Mouse (Mus musculus): ENCODE results near the gene Adamts10. TPM values are rescaled to one million over a fixed set of nuclear protein-coding genes. Genes with fewer than 3 reads are reported as not detected.

The Adamts10 gene
- not detected in 2 replicates for polyA plus RNA-seq (2012; ENCODE audit: insufficient read depth, insufficient read length, low replicate concordance, missing spikeins)

- H3K4me1 ChIP-seq (ENCODE audit: control insufficient read depth, insufficient read depth, low read length) = peaks cover 16% of the 10 kb centered on the region
- H3K27ac ChIP-seq (ENCODE audit: insufficient read depth, low read depth, low read length) = peak within 1 kb of the TSS; percentile 23
- TF ChIP-seq CTCF (IDR thresholded peaks at IDR 0.05; ENCODE audit: insufficient read depth, low read depth, low read length) = no peak
- no peak for TF ChIP-seq POLR2A (IDR thresholded peaks at IDR 0.05; ENCODE audit: insufficient read depth, low read depth, low read length)
- under 1% methylated on average over 44 of the region's 44 CpGs for WGBS
- peak within 1 kb of the TSS; percentile 94 for H3K4me3 ChIP-seq (ENCODE audit: insufficient read depth, low read depth, low read length)
Observed at GRCm38 (mm10) chr17:33523918-33524755, at the start of gene Adamts10. TSS of gene Adamts10 (plus strand) at chr17:33524204.

GRCm38 (mm10) chr17:33484020-33484419 is 40.0 kb upstream of the Adamts10 start:
- 37% methylated on average over 6 of the region's 6 CpGs for WGBS
- Histone ChIP-seq H3K4me1 (ENCODE audit: control insufficient read depth, insufficient read depth, low read length) (no peaks in the 10 kb centered on the region), H3K27ac (ENCODE audit: insufficient read depth, low read depth, low read length) (no peak overlapping the region), H3K4me3 (ENCODE audit: insufficient read depth, low read depth, low read length) (no peak overlapping the region)
- no peak for TF ChIP-seq CTCF (IDR thresholded peaks at IDR 0.05; ENCODE audit: insufficient read depth, low read depth, low read length)
- no peak for TF ChIP-seq POLR2A (IDR thresholded peaks at IDR 0.05; ENCODE audit: insufficient read depth, low read depth, low read length)

GRCm38 (mm10) chr17:33487211-33487610 is 36.8 kb upstream of the Adamts10 start:
- TF ChIP-seq CTCF (IDR thresholded peaks at IDR 0.05; ENCODE audit: insufficient read depth, low read depth, low read length) (no peak), POLR2A (IDR thresholded peaks at IDR 0.05; ENCODE audit: insufficient read depth, low read depth, low read length) (no peak)
- Histone ChIP-seq H3K4me1 (ENCODE audit: control insufficient read depth, insufficient read depth, low read length) (no peaks in the 10 kb centered on the region), H3K27ac (ENCODE audit: insufficient read depth, low read depth, low read length) (no peak overlapping the region), H3K4me3 (ENCODE audit: insufficient read depth, low read depth, low read length) (no peak overlapping the region)
- 42% methylated on average over 2 of the region's 2 CpGs for WGBS

- Histone ChIP-seq H3K4me1 (ENCODE audit: control insufficient read depth, insufficient read depth, low read length) (no peaks in the 10 kb centered on the region), H3K27ac (ENCODE audit: insufficient read depth, low read depth, low read length) (no peak overlapping the region), H3K4me3 (ENCODE audit: insufficient read depth, low read depth, low read length) (no peak overlapping the region)
- 75% methylated on average over 1 of the region's 1 CpGs for whole genome bisulfite sequencing
- TF ChIP-seq POLR2A (IDR thresholded peaks at IDR 0.05; ENCODE audit: insufficient read depth, low read depth, low read length) (no peak), CTCF (IDR thresholded peaks at IDR 0.05; ENCODE audit: insufficient read depth, low read depth, low read length) (no peak)
Observed at GRCm38 (mm10) chr17:33487652-33488051, 36.4 kb upstream of the Adamts10 start.

- Histone ChIP-seq H3K4me3 (ENCODE audit: insufficient read depth, low read depth, low read length) (no peak overlapping the region), H3K27ac (ENCODE audit: insufficient read depth, low read depth, low read length) (no peak overlapping the region), H3K4me1 (ENCODE audit: control insufficient read depth, insufficient read depth, low read length) (no peaks in the 10 kb centered on the region)
- no peak for TF ChIP-seq POLR2A (IDR thresholded peaks at IDR 0.05; ENCODE audit: insufficient read depth, low read depth, low read length)
- no peak for TF ChIP-seq CTCF (IDR thresholded peaks at IDR 0.05; ENCODE audit: insufficient read depth, low read depth, low read length)
- 87% methylated on average over 2 of the region's 2 CpGs for WGBS
Observed at GRCm38 (mm10) chr17:33491371-33491770, 32.6 kb upstream of the Adamts10 start.

- no peak overlapping the region for H3K4me3 ChIP-seq (ENCODE audit: insufficient read depth, low read depth, low read length)
- TF ChIP-seq CTCF (IDR thresholded peaks at IDR 0.05; ENCODE audit: insufficient read depth, low read depth, low read length) (no peak), POLR2A (IDR thresholded peaks at IDR 0.05; ENCODE audit: insufficient read depth, low read depth, low read length) (no peak)
- no peak overlapping the region for H3K27ac ChIP-seq (ENCODE audit: insufficient read depth, low read depth, low read length)
- WGBS = 74% methylated on average over 6 of the region's 6 CpGs
- no peaks in the 10 kb centered on the region for H3K4me1 ChIP-seq (ENCODE audit: control insufficient read depth, insufficient read depth, low read length)
Observed at GRCm38 (mm10) chr17:33493065-33493464, 30.9 kb upstream of the Adamts10 start.

- H3K4me3 ChIP-seq (ENCODE audit: insufficient read depth, low read depth, low read length) = no peak overlapping the region
- H3K4me1 ChIP-seq (ENCODE audit: control insufficient read depth, insufficient read depth, low read length) = no peaks in the 10 kb centered on the region
- no peak overlapping the region for H3K27ac ChIP-seq (ENCODE audit: insufficient read depth, low read depth, low read length)
- TF ChIP-seq CTCF (IDR thresholded peaks at IDR 0.05; ENCODE audit: insufficient read depth, low read depth, low read length) (no peak), POLR2A (IDR thresholded peaks at IDR 0.05; ENCODE audit: insufficient read depth, low read depth, low read length) (no peak)
Observed at GRCm38 (mm10) chr17:33494586-33494985, 29.4 kb upstream of the Adamts10 start.

- Histone ChIP-seq H3K4me3 (ENCODE audit: insufficient read depth, low read depth, low read length) (no peak overlapping the region), H3K27ac (ENCODE audit: insufficient read depth, low read depth, low read length) (no peak overlapping the region), H3K4me1 (ENCODE audit: control insufficient read depth, insufficient read depth, low read length) (no peaks in the 10 kb centered on the region)
- WGBS = 72% methylated on average over 1 of the region's 1 CpGs
- TF ChIP-seq CTCF (IDR thresholded peaks at IDR 0.05; ENCODE audit: insufficient read depth, low read depth, low read length) = no peak
- no peak for TF ChIP-seq POLR2A (IDR thresholded peaks at IDR 0.05; ENCODE audit: insufficient read depth, low read depth, low read length)
Observed at GRCm38 (mm10) chr17:33498918-33499317, 25.1 kb upstream of the Adamts10 start.

GRCm38 (mm10) chr17:33508386-33508785 is 15.6 kb upstream of the Adamts10 start:
- no peak overlapping the region for H3K27ac ChIP-seq (ENCODE audit: insufficient read depth, low read depth, low read length)
- H3K4me3 ChIP-seq (ENCODE audit: insufficient read depth, low read depth, low read length) = no peak overlapping the region
- 94% methylated on average over 1 of the region's 1 CpGs for WGBS
- H3K4me1 ChIP-seq (ENCODE audit: control insufficient read depth, insufficient read depth, low read length) = no peaks in the 10 kb centered on the region
- TF ChIP-seq POLR2A (IDR thresholded peaks at IDR 0.05; ENCODE audit: insufficient read depth, low read depth, low read length) (no peak), CTCF (IDR thresholded peaks at IDR 0.05; ENCODE audit: insufficient read depth, low read depth, low read length) (no peak)

Measured in olfactory bulb, adult 2 months (tissue).